Mouse (Mus musculus) heart, adult 9 months (tissue): ENCODE measurements around the gene Rasgef1b.

Source experiments
- DNase-seq, 2 experiments: peaks; one replicate each; pipeline ENCODE4 v3.0.0; 2022; ENCODE audit warnings: low spot score in 2 of 2

The Rasgef1b gene

DNA sequence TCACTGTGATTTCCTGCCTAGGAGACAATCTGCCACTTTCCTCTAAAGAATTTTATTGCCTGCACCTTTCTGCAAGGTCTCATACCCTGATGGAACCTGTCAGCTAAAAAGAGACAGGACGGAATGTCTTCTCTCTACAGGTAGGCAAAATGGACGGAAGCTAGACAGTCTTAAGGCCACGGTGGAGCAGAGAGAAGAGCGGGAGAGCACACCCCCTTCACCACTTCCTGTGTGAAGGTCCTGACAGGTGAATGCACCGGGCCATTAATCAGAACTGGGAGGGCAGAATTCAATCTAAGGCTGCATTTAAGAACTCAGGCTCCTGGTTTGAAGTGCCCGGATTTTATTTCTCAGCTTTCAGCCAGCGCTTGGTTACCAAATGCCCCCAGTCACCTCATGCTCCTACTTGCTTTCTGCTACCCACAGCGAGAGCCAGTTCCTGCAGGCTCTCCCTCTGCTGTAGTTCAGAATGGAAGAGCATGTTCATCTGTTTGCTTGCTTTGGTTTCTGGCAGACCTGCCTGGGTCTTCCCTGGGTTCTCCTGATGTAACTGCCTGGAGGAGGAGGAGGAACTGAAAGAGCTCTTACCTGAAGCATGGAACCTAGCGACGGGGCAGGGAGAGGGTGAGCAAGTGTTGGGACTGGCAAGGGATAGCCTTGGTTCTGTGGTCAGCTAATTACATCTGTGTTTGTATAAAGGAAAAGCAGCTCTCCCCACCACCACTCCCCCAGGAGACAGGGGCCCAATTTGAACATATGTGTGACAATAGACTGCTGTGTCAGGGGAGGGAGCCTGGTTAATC is 233.3 kb downstream of the Rasgef1b start:
- DNase-seq: no peak

DNA sequence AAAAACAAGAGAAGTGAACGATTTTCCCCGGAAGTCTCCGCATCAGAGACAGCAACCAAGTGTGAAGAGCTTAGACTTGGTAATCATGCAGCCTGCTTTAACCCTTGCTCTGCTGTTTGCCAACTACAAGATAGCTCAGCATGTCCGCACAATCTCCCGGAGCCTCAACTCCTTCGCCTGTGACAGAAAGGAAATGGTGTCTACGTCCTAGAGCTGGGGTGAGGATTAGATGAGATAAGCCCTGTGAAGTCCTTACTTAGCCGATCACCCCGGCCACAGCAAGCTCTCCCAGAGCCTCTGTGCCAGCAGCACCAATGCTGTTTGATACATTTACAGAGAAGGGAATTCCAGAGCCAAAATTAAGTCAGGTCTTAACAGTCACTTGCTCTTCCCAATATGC is 235.0 kb downstream of the Rasgef1b start:
- DNase-seq: no peak

- DNase-seq: no peak
These were observed 235.8 kb downstream of the Rasgef1b start for GRCm38 (mm10) chr5:99493017-99493416.

DNA sequence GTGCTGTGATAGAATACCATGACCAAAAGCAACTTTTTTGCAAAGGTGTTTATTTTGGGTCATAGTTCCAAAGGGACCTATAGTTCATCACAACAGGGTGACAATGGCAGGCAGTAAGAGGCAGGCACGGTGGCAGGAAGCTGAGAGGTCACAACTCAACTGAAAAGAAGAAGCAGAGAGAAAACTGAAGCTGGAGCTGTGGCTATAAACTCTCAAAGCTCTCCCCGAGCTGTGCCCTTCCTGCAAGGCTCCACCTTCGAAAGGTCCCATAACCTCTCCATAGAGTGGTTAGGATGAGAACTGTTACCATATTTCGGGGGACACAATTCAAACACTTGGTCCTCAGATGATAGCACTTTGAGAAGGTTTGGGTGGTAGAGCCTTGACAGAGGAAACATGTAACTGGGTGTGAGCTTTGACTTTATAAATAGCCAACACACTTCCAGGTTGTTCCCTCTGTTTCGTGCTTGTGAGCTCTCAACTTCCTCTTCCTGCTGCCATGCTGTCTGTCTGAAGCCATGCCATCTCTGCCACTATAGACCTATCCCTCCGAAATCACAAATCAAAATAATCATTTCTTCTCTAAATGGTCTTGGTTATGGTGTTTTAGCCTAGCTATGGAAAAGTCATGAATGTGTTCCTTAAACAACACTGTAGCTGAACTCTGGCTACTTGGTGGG is 240.2 kb downstream of the Rasgef1b start:
- DNase-seq: no peak

GRCm38 (mm10) chr5:99487009-99487858 is 241.6 kb downstream of the Rasgef1b start:
- DNase-seq: no peak

DNA sequence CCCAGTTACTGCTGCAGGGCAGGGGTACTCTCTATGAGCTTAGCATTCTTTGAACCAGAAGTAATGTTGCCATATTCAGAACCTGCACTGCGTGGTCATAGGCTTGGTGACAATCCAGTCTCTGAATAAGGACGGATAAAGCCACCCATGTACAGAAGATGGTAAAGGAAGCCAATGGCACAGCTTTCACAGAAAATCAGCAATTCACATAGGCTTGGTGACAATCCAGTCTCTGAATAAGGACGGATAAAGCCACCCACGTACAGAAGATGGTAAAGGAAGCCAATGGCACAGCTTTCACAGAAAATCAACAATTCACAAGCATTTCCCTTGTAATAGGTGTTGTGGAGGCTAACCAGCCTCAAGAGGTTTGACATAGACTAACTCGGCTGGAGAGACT is 245.7 kb downstream of the Rasgef1b start:
- no peak for DNase-seq

DNA sequence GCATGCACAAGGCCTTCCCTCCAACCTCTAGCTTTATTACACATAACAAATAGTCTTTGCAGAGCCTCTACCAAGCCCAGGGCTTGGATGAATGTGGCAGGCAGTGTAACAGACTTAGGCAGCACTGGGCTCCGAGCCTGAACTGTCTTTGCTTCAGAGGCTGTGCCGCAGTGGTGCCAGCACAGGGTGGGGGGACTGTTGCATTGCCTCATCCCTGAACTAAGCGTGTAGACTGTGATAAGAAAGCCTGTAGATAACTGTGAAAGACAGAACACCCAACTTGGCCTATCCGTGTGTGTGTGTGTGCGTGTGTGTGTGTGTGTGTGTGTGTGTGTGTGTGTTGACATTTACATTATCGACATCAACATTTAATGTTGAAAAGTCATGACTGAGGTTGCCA is 246.3 kb downstream of the Rasgef1b start:
- DNase-seq: no peak

- no peak for DNase-seq
These were observed 246.8 kb downstream of the Rasgef1b start for GRCm38 (mm10) chr5:99482016-99482415.

- DNase-seq: no peak
These were observed 248.5 kb downstream of the Rasgef1b start for GRCm38 (mm10) chr5:99480078-99481031.

- peak; percentile 10 to 48 for DNase-seq
These were observed 249.4 kb downstream of the Rasgef1b start for GRCm38 (mm10) chr5:99479263-99480077.

GRCm38 (mm10) chr5:99478716-99479115 is 250.1 kb downstream of the Rasgef1b start:
- DNase-seq: no peak

DNA sequence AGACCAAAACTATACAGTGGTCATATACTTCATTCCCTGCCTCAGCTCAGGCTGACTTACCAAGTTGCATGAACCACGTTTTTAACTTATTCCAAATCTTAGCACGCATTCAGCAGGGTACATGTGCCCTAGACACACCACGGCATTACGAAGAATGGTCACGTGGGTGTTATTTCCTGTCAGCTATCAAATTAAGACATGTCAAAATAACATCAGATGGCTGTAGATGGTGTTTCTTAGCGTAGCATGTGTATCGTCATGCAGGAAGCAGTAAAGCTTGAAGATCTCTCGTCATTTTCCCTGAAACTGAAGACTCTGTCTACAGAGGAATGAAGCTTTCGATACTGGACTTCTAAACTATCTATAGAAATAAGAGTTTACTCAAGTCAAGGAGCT is 251.4 kb downstream of the Rasgef1b start:
- no peak for DNase-seq

- no peak for DNase-seq
These were observed 252.0 kb downstream of the Rasgef1b start for GRCm38 (mm10) chr5:99476640-99477419.

GRCm38 (mm10) chr5:99472607-99473335 is 256.1 kb downstream of the Rasgef1b start:
- no peak for DNase-seq

DNA sequence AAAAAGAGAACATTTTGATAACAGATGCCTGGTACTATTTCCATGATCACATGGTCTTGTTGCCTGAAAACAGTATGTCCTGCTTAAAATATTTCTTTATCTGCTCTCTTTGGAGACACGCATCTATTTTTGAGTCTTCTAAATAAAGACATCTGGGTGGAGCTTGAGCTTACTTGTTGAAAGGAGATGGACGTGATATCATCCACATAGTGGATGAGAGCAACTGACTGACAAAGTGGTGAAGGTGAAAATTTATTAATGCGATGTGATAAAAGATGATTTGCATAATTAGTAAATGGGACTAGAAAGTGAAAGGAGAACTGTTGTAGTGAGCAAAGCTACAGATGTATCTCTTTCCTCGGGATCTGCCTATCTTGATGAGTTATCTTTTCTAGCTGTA is 257.1 kb downstream of the Rasgef1b start:
- peak; percentile 22 to 51 for DNase-seq

DNA sequence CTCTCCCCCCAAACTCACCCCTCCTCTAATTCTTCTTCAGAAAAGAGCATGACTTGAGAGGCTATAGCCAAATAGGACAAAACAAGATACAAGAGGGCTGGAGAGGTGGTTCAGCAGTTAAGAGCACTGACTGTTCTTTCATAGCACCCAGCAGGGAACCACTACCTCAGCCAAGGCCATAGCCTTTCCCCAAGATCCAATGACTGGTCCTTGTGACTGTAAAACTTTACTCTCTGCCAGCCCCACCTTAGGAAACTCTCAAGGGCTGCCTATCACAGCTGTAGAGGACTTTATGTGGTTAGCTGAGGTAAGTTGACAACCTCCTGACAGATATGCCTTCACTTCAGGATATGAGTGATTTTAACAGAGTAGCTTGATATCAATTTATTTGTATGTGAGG is 258.3 kb downstream of the Rasgef1b start:
- peak; percentile 15 to 30 for DNase-seq

DNA sequence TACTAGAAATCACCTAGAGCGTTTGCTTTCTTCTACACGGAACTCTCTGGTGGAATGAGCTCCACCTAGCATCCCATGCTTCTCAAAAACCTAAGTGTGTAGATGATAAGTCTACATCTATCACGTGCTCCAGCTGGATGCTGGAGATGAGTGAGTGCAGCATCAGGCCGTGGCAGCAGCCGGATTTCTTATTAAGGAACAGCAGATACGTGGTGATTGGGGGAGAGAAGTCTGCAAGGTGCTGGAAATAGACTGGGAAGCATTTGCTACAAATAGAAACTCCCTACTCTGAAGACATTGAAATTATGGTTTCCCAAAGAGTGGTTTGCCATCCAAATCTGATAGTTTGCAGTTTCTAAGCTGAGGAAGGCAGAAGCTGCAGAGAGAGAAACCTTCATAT is 269.9 kb downstream of the Rasgef1b start:
- DNase-seq: no peak

DNA sequence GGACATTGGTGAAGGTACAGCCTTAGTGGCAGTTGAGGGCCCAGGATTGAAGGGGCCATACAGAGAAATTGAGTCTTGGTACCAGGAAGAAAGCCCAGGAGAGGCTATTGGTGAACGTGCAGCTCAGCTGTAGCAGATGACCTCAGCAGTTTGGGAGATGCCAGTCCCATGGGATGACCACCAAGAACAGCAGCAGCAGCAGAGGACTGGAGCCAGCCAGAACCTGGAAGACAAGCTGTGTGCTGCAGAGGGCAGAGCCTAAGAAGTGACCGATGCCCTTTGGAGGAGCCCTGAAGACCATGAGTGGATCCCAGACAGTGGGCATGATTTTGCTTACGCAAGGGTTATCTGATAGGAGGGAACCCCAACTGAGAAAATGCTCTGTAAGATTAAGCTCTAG is 271.6 kb downstream of the Rasgef1b start:
- DNase-seq: no peak

GRCm38 (mm10) chr5:99451939-99452338 is 276.9 kb downstream of the Rasgef1b start:
- DNase-seq: no peak
